Comparison of ENCODE assay signal across 32 mouse cellular contexts in the genomic region with DNA sequence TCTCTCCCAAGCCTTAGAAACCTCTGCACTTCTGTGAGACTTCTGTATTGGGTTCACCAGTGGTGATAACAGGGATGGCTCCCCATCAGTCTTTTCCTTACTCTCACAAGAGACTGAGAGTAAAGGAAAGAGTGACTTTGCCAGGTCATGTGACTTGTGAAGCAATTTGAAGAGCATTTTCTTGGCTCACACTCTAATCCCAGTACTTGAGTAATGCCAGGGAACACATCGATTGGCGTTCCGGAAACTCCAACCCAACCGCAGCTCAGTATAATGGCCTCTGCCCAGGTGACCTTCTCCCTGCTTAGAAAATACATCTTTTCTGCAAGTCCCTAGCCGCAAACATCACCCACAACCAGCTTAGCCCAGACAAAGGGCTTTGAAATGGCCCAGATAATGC.
DNase-seq lines count a peak whose midpoint lies in the region; ATAC-seq and TF ChIP-seq lines count a peak whose summit lies in the region.
"Had no signal": no experiment of that assay in that cellular context is flagged by ENCODE, and none has a peak within 500 bp of the region (broad histone marks: within the 10 kb centered on the region; RNA-seq: fewer than 3 reads in every experiment).

No protein-coding gene starts in this region.

- WGBS in lung, embryonic 14.5 days, result 74% methylated on average over 5 of the region's 5 CpGs

- H3K4me2 ChIP-seq in lung, embryonic 14.5 days, result no peak overlapping the region
- H3K4me2 ChIP-seq: heart, embryonic 13.5 days; hindbrain, embryonic 14.5 days; limb, embryonic 15.5 days; liver, embryonic 15.5 days; neural tube, embryonic 12.5 days had no signal

- H3K9me3 ChIP-seq in lung, embryonic 14.5 days (ENCODE audit: low read depth, low read length), result no peaks in the 10 kb centered on the region
- H3K9me3 ChIP-seq: forebrain, embryonic 10.5 days; heart, embryonic 13.5 days; limb, embryonic 10.5 days; limb, embryonic 15.5 days; liver, embryonic 15.5 days; neural tube, embryonic 12.5 days had no signal

- H3K27me3 ChIP-seq in lung, embryonic 14.5 days (ENCODE audit: insufficient read depth, low read length), result no peaks in the 10 kb centered on the region
- H3K27me3 ChIP-seq: CH12.LX; limb, embryonic 15.5 days; liver, embryonic 15.5 days; neural tube, embryonic 12.5 days had no signal

- no peak overlapping the region for H3K4me3 ChIP-seq in lung, embryonic 14.5 days (ENCODE audit: low read depth, low read length)
- H3K4me3 ChIP-seq: forebrain, embryonic 10.5 days; gastrocnemius, adult 2 months; heart, adult 2 months; heart, embryonic 13.5 days; limb, embryonic 10.5 days; limb, embryonic 15.5 days; liver, embryonic 15.5 days; myocyte; neural tube, embryonic 12.5 days had no signal

- no peak overlapping the region for H3K9ac ChIP-seq in lung, embryonic 14.5 days
- H3K9ac ChIP-seq: heart, embryonic 13.5 days; hindbrain, embryonic 14.5 days; limb, embryonic 15.5 days; liver, embryonic 15.5 days; neural tube, embryonic 12.5 days had no signal

- no peaks in the 10 kb centered on the region for H3K4me1 ChIP-seq in lung, embryonic 14.5 days (ENCODE audit: insufficient read depth)
- H3K4me1 ChIP-seq: liver, embryonic 15.5 days had no signal

- no peak for ATAC-seq in lung, embryonic 14.5 days (ENCODE audit: insufficient read depth)
- ATAC-seq: activated CD4-positive, CD25-positive, alpha-beta regulatory T cell, adult 4 months; intestine, postnatal 0 days; midbrain, embryonic 16.5 days had no signal

- H3K27ac ChIP-seq in lung, embryonic 14.5 days (ENCODE audit: low read depth), result no peak overlapping the region
- H3K27ac ChIP-seq: forebrain, embryonic 10.5 days; gastrocnemius, adult 2 months; heart, adult 2 months; heart, embryonic 13.5 days; limb, embryonic 10.5 days; limb, embryonic 15.5 days; liver, embryonic 15.5 days; neural tube, embryonic 12.5 days had no signal

- no peak for TF ChIP-seq CTCF in lung, embryonic 14.5 days (IDR thresholded peaks at IDR 0.05; ENCODE audit: low read depth)

- peak; percentile 6 for DNase-seq in adrenal gland, postnatal 14 days
- DNase-seq in adrenal gland, adult (ENCODE audit: inconsistent age in 2 of 2, low spot score in 1 of 2), result no peak
- peak; percentile 20 to 43 for DNase-seq in lung, adult 18-20 months
- no peak for DNase-seq in lung, postnatal 4 days
- DNase-seq in lung, embryonic 14.5 days, result peak; percentile 15
- peak; percentile 48 for DNase-seq in lung, postnatal 36 days
- no peak for DNase-seq in cerebellum, adult 11 months
- no peak for DNase-seq in ovary, postnatal 36 days (ENCODE audit: low spot score)
- DNase-seq: adrenal gland, postnatal 10 days; cerebellum, adult 2 months; cerebellum, postnatal 14 days; gastrocnemius, adult 2 months; gastrocnemius, postnatal 36 days; heart, adult 2 months; heart, postnatal 10 days; kidney, adult 9 months; kidney, postnatal 14 days; layer of hippocampus, adult 9-11 months; thymus, adult 2 months; thymus, postnatal 36 days had no signal

- H3K36me3 ChIP-seq in lung, embryonic 14.5 days (ENCODE audit: insufficient read depth), result no peaks in the 10 kb centered on the region
- H3K36me3 ChIP-seq: forebrain, embryonic 10.5 days; heart, embryonic 13.5 days; limb, embryonic 10.5 days; limb, embryonic 15.5 days; liver, embryonic 15.5 days; neural tube, embryonic 12.5 days had no signal

Comparison
In these comparisons a context has a peak if more than half of its experiments do, and no peak if none do; other contexts are left out.
1. DNase-seq: peak in adrenal gland, postnatal 14 days (single experiment), lung, adult 18-20 months (2 of 2), lung, embryonic 14.5 days (single experiment) and lung, postnatal 36 days (single experiment); none in adrenal gland, adult (0 of 2), lung, postnatal 4 days (0 of 2), cerebellum, adult 11 months (single experiment) and ovary, postnatal 36 days (single experiment).